Mouse (Mus musculus) erythroid progenitor cell, adult 5-6 weeks (primary cell): ENCODE results near the gene Prss42. TPM values are rescaled to one million over a fixed set of nuclear protein-coding genes. Genes with fewer than 3 reads are reported as not detected.

Source experiments
- ATAC-seq: replicated peaks from 2 replicates; pipeline ENCODE4 v1.8.0; 2016; ENCODE audit warnings: moderate number of reproducible peaks, mild to moderate bottlenecking, moderate TSS enrichment, inconsistent platforms; ENCODE audit not compliant: poor library complexity, low FRiP score, severe bottlenecking
- total RNA-seq, 2 experiments: library from RNA; stranded (forward) in 1 of 2; stranded (reverse) in 1 of 2; fragments of 150-400 nt in 1 of 2; fragments of 186-747, 209-891 nt in 1 of 2; gene quantifications; 2 replicates each; pipeline versions ENCODE4 v1.2.3 to v1.2.4; 2015 to 2017; ENCODE audit warnings: low replicate concordance in 2 of 2

The Prss42 gene
- total RNA-seq (2015; ENCODE audit: low replicate concordance) (not detected in 2 replicates), total RNA-seq (2017; ENCODE audit: low replicate concordance) (not detected in 2 replicates)

GRCm38 (mm10) chr9:110797866-110798265 is at the start of gene Prss42:
TSS of gene Prss42 (plus strand) at chr9:110798166.
- no peak for ATAC-seq

- ATAC-seq: no peak
Measured at GRCm38 (mm10) chr9:110748451-110748850, 49.5 kb upstream of the Prss42 start.

GRCm38 (mm10) chr9:110750404-110751187 is 47.4 kb upstream of the Prss42 start:
- no peak for ATAC-seq

GRCm38 (mm10) chr9:110751412-110751811 is 46.6 kb upstream of the Prss42 start:
- no peak for ATAC-seq

- ATAC-seq: no peak
Measured at GRCm38 (mm10) chr9:110752917-110753435, 45.0 kb upstream of the Prss42 start.

- no peak for ATAC-seq
Measured at GRCm38 (mm10) chr9:110753773-110754172, 44.2 kb upstream of the Prss42 start.

GRCm38 (mm10) chr9:110757816-110758215 is 40.1 kb upstream of the Prss42 start:
- ATAC-seq: no peak

- no peak for ATAC-seq
Measured at GRCm38 (mm10) chr9:110758605-110759004, 39.4 kb upstream of the Prss42 start.

- no peak for ATAC-seq
Measured at GRCm38 (mm10) chr9:110759265-110759664, 38.7 kb upstream of the Prss42 start.

GRCm38 (mm10) chr9:110760886-110761285 is 37.1 kb upstream of the Prss42 start:
- no peak for ATAC-seq

GRCm38 (mm10) chr9:110762763-110763162 is 35.2 kb upstream of the Prss42 start:
- no peak for ATAC-seq

GRCm38 (mm10) chr9:110763405-110763804 is 34.6 kb upstream of the Prss42 start:
- ATAC-seq: no peak

- ATAC-seq: no peak
Measured at GRCm38 (mm10) chr9:110772336-110772735, 25.6 kb upstream of the Prss42 start.

GRCm38 (mm10) chr9:110774403-110775268 is 23.3 kb upstream of the Prss42 start:
- no peak for ATAC-seq

- ATAC-seq: no peak
Measured at GRCm38 (mm10) chr9:110775269-110776022, 22.5 kb upstream of the Prss42 start.

- no peak for ATAC-seq
Measured at GRCm38 (mm10) chr9:110778100-110778499, 19.9 kb upstream of the Prss42 start.

- ATAC-seq: no peak
Measured at GRCm38 (mm10) chr9:110778559-110778958, 19.4 kb upstream of the Prss42 start.

GRCm38 (mm10) chr9:110779242-110779913 is 18.6 kb upstream of the Prss42 start:
- no peak for ATAC-seq

GRCm38 (mm10) chr9:110781256-110781721 is 16.7 kb upstream of the Prss42 start:
- peak; percentile 75 for ATAC-seq
